Mouse (Mus musculus) olfactory bulb, adult 2 months (tissue): ENCODE measurements around the gene Fign.

Experiments used
- CTCF ChIP-seq: fragments of 200-500 bp; IDR thresholded peaks from 2 replicates; pipeline ENCODE4 v1.5.1; 2012; ENCODE audit warnings: low read depth, mild to moderate bottlenecking, low read length, moderate library complexity; ENCODE audit not compliant: insufficient read depth
- POLR2A ChIP-seq: fragments of 200-500 bp; IDR thresholded peaks from 2 replicates; pipeline ENCODE4 v1.6.1; 2012; ENCODE audit warnings: mild to moderate bottlenecking, low read depth, low read length, moderate library complexity; ENCODE audit not compliant: insufficient read depth

- TF ChIP-seq CTCF (no peak), POLR2A (no peak)
Observed at GRCm38 (mm10) chr2:64025961-64026360, 71.9 kb downstream of the Fign start.
